Mouse (Mus musculus) bone marrow macrophage, adult 2 months (primary cell): Measurements from ENCODE around the gene Il2. TPM values are rescaled to one million over a fixed set of nuclear protein-coding genes. Genes with fewer than 3 reads are reported as not detected.

Source experiments
- H3K27ac ChIP-seq: 2 replicates; pipeline ENCODE4 v1.5.1; 2012; ENCODE audit warnings: low read depth, low read length; ENCODE audit not compliant: insufficient read depth
- H3K4me1 ChIP-seq: 2 replicates; pipeline ENCODE4 v1.6.1; 2012; ENCODE audit warnings: low read length; ENCODE audit not compliant: control insufficient read depth, insufficient read depth
- H3K4me3 ChIP-seq: 2 replicates; pipeline ENCODE4 v1.5.1; 2012; ENCODE audit warnings: mild to moderate bottlenecking, low read length, moderate library complexity; ENCODE audit not compliant: insufficient read depth
- CTCF ChIP-seq: IDR thresholded peaks from 2 replicates; pipeline ENCODE4 v1.5.1; 2012; ENCODE audit warnings: low read depth, mild to moderate bottlenecking, low read length, moderate library complexity
- POLR2A ChIP-seq: IDR thresholded peaks from 2 replicates; pipeline ENCODE4 v1.6.1; 2012; ENCODE audit warnings: mild to moderate bottlenecking, low read depth, low read length, borderline replicate concordance
- polyA plus RNA-seq: library from polyadenylated mRNA; stranded (reverse); fragments of >200 nt; gene quantifications from 2 replicates; pipeline ENCODE4 v1.2.4, GENCODE M21; 2012; ENCODE audit not compliant: missing spikeins, insufficient read depth, insufficient read length

Il2 gene
- polyA plus RNA-seq, 1 experiment: not detected

DNA sequence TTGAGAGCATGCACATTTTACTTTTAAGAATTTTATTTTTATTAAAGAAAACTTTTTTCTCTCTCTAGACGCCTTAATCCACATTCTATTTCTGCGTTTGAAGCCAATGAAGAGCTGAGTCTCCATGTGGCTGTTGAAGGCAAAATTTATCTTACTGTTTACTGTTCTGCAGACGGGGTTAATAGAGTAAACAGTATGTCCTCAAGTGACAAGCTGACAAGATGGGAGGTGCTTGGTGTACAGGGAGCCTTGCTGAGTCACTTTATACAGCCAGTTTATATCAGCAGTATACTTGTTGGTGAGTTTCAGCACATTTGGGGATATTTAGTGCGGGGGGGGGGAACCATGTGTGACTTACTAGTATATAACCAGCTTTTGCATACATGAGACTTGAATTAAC, 40.9 kb downstream of the Il2 start:
- no peaks in the 10 kb centered on the region for H3K4me1 ChIP-seq
- TF ChIP-seq POLR2A: no peak
- TF ChIP-seq CTCF: no peak
- H3K4me3 ChIP-seq: no peak overlapping the region
- no peak overlapping the region for H3K27ac ChIP-seq

DNA sequence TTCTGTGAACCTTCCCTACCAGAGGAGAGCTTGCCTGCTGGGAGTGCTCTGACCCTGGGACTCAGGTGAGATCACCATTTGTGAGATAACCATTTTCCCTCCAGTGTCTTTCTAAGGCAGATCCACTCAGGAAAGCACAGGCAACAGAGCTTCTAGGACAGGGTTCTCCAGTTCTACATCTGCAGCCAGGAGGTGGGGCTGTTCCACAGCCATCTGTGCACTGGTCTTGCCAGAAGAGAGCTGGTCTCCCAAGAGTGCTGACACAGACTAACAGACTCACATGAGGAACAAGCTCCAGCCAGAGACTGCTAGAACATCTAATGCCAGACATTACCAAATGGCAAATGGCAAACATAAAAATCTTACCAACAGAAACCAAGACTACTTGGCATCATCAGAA, 52.5 kb downstream of the Il2 start:
- no peak overlapping the region for H3K27ac ChIP-seq
- no peak overlapping the region for H3K4me3 ChIP-seq
- TF ChIP-seq CTCF (peak; percentile 60; the same call in 1 of the 2 replicates), POLR2A (no peak)
- H3K4me1 ChIP-seq: no peaks in the 10 kb centered on the region

Other genes starting within 250 kb of the Il2 start
- not detected in 2 replicates for gene Adad1, start 62.4 kb downstream of the Il2 start, polyA plus RNA-seq
- gene Il21, start 106.7 kb upstream of the Il2 start, polyA plus RNA-seq: not detected in 2 replicates
- 2.4 and 3.0 TPM in 2 replicates for gene Bbs12, start 186.6 kb upstream of the Il2 start, polyA plus RNA-seq
- 1.6 and 4.4 TPM in 2 replicates for gene Cetn4, start 186.7 kb upstream of the Il2 start, polyA plus RNA-seq
- gene Fgf2, start 222.4 kb upstream of the Il2 start, polyA plus RNA-seq: 0.12 TPM in 1 of 2 replicates, not detected in the other